Mouse (Mus musculus): ENCODE results near the gene Lyrm7.

- TF ChIP-seq CTCF (IDR thresholded peaks at IDR 0.05; ENCODE audit: borderline replicate concordance, extremely low read depth, insufficient read depth, insufficient read length) = no peak
- no peak for TF ChIP-seq POLR2A (IDR thresholded peaks at IDR 0.05; ENCODE audit: borderline replicate concordance, extremely low read depth, insufficient read depth, insufficient read length, poor library complexity, severe bottlenecking)
These were observed 53.8 kb downstream of the Lyrm7 start for GRCm38 (mm10) chr11:54806891-54807290.

All from brain, embryonic 14.5 days (tissue).